Mouse (Mus musculus) layer of hippocampus, postnatal 25 days (tissue): ENCODE results near the gene Zfp867. TPM values are rescaled to one million over a fixed set of nuclear protein-coding genes. Genes with fewer than 3 reads are reported as not detected.
A peak's percentile ranks its signal among the peaks of the same experiment; 100 is the strongest.

Experiments
- DNase-seq, 2 experiments: peaks; one replicate each; pipeline ENCODE4 v3.0.0; 2022; ENCODE audit warnings: mixed read lengths in 2 of 2, low spot score in 1 of 2; ENCODE audit errors: extremely low spot score in 1 of 2
- total RNA-seq, 2 experiments: library from RNA; stranded (reverse); gene quantifications; 2 replicates each; pipeline ENCODE4 v1.2.3; 2021

The Zfp867 gene
- total RNA-seq, 2 experiments from 2014 or later = 3.7 to 4.2 TPM

DNA sequence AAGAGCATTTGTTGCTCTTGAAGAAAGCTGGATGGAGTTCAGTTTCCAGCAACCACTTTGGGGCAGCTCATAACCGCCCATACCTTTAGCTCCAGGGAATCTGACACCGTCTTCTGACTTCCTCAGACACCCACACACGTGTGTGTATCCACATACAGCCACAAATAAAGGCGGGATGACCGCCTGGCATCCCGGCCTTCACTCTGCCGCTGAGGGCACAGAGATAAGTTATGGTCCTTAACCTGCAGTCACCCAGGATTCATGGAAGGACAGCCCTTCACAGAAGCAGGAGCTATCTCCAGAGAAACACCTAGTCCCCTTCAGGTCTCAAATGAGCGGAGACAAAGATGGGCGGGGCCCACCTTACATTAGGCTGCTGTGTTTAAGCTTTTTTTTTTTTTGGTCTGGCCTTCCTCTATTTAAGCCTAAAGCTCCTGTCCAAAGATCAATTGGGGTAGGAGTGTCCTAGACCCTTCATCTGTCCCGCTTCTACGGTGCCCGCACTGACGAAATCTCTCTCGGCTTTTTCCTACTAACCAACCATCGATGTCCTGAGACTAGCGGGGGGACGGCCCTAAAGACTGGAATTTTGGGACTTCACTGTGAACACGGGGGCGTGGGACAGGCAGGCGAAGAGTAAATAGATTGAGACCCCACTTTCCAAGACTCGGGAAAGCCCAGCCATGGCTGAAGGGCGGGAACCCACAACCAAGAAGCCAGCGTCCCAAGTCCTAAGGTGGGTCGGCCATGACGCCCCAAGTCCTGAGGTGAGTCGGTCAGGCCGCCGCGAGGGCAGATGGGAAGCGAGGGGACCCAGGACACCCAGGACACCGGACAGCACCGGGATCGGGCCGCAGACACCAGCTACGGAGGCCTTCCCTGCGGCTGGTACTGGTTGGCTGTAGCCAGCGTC lies 605 bp downstream of the Zfp867 start:
- no peak for DNase-seq

DNA sequence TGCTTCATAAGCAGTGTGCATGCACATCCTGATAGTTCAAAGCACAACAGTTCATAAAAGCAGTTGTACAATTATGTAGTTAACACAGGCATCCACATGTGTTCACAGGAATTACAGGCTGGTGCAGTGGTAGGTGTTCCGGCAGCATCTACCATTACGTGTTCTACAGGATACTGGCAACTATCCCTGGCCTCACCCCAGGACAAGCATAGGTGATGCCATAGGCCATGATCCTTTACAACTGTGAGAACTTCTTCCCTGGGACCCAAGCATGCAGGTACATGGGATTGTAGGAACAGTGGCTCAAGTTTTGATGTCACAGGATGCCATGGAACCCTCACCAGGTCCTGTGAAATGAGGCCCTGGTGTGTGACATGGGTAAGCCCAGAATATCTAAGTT lies 11.8 kb downstream of the Zfp867 start:
- no peak for DNase-seq

DNA sequence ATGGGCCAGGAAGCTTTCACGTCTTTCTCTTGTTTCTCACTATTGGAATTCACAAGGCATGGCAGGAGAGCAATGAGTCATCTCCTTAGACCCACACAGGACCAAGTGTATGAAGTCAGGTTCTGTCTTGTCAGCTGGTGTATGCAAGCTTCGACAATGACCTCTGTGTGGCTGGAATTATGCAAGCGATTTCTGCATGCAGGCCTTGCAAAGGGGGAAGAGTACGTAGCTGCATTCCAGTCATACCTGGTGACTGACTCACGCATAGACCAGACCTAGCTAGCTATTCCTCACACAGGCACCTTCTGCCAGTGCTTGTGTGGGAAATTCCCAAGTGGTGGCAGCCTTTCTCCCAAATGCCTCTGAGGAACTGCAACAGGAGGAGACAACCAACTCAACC lies 13.3 kb downstream of the Zfp867 start:
- DNase-seq = no peak

DNA sequence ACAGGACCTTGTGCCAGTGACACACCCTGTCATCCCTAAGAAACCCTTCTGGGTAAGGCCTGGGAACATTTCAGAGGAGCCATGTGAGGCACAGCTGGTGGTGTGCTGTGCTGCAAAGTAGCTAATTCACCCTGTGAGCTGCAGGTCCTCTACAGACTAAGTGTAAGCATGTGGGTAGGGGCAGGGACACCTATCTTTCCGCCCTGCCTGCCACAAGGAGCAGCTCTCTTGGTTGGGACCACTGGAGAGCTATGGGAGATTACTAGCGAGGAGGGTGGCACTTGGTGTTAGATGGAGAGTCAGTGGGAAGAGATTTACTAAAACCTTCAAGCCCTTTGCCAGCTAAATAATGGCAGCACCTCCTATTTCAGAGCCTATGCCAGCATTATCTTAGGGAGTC lies 15.4 kb downstream of the Zfp867 start:
- DNase-seq = no peak

DNA sequence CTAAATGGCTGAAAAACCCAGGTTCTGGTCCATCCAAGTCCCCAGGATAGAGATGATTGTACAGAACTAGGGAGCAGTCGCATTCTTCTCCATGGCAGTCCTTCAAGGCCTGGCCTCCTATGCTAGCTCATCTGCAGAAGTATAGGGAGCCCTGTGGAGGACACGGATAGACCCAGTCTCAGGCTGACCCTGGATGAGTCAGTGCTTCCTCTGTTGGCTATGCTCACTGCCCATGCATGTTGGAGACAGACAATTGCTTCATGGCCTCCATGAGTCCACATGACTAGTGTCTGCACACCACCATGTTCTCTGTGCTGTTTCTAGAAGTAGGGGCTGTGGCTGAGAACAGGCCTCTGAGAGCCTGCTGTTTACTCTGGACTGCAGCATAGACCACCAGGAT lies 15.9 kb downstream of the Zfp867 start:
- DNase-seq = no peak

DNA sequence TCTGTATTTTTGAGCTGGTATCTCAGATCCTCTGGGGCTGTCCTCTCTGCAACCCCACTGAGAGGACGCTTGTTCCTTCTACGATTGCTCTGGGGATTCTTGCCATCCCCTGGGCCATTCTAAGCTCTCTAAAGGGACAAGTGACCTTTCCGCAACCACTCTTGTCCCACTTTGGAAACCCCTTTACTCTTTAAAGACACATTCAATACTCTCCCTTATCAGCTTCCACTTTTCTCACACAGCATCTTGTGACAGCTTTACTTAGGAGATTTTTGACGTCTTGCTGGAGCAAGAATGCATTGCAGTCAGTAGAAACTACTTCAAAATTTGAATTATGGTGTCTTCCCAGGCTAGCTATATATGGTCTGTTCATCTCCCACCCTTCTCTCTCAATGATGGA lies 21.2 kb downstream of the Zfp867 start, which contains the start of gene Snap47:
Snap47 (minus strand) TSS at position 101 of the 400 bp plus-strand sequence.
- no peak for DNase-seq

DNA sequence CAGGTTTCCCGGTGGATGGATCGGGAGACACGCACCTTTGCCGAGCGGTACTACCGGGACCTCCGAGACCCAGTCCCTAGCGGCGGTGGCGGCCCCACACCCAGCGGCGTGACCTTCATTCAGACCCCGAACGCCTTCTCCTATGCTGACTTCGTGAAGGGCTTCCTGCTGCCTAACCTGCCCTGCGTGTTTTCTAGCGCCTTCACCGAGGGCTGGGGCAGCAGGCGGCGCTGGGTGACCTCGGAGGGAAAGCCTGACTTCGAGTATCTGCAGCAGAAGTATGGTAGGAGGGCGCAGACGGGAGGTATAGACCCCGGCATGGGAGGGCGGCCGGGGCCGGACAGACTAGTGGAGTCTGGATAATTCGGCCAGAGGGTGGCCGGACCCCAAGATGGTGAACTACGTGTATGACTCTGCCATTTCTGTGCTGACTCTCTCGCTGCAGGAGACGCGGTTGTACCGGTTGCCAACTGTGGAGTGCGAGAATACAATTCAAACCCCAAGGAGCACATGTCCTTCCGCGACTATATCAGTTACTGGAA lies 22.0 kb downstream of the Zfp867 start:
- no peak for DNase-seq

DNA sequence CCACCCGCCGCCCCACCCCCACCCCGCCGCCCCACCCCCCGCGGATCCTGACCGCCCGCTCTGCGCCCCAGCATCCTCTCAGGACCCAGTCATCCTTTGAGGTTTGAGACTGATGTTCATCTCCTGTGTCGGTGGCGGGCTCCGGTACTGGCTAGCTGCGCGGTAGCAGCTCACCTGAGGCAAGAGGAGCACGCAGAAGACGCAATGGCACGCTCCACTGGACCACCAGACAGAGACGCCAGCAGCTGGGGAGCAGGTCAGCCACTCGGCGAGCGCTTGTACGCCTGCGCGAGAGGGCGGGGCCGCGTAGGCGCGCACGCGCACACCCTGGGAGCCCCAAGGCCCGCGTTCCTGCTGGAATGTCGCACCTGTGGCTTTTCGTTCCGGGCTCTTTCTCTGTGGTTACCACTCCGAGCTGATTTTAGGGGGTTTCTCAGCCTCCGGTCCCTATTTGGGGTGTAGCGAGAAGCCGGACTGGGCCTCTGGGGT lies 22.5 kb downstream of the Zfp867 start, which contains the start of gene Jmjd4:
Jmjd4 (plus strand) TSS at position 305 of the 489 bp plus-strand sequence.
- DNase-seq = peak; percentile 87 to 91

DNA sequence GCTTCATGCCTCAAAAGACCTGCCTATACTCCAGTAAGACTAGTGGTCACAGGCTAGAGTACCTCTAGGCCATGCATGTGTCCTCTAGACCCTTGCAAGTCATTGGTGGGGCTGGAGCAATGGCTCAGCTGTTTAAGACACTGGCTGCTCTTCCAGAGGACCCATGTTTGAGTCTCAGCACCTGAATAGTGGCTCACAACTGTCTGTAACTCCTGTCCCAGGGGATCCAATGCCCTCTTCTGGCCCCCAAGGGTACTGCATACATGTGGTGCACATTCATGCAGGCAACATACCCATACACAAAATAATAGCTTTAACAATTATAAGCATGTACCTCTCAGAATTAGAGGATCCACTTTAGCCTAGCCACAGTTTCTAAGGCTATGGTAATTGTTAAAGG lies 29.2 kb downstream of the Zfp867 start:
- DNase-seq = no peak

DNA sequence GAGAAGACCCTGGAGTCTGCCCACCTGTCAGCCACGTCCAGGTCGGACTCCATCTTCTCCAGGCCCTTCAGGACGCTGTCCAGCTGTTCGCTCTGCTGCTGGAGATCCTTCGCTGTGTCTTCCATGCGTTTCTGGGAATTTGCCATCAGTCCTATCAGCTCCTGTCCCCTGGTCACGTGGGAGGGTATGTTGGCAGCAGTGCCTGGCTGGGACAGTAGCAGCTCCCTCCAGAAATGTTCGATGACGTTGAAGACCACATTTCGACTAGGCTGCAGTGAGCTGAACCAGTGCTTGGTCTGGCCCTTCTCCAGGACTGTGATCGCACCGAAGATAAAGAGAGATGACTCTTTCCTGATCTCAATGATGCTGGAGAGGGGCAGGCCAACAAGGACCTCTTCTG lies 34.3 kb downstream of the Zfp867 start:
- no peak for DNase-seq

DNA sequence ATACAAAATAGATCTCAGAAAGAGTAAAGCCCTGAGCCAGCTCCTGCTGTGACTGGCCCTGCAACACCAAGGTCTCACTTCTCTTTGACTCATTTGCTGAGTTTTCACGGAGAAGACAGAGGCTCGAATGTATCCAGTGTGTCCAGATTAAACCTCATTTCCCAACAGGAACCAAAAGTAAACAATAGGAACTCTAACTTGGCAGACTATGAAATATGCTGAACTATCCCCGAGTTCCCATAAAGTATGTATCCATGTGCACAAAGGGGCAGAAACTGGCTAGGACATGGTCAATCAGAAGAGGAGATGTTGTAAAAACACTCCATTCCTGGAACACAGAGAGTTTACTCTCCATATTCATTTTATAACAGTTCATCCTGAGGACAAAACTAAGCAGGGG lies 40.0 kb downstream of the Zfp867 start:
- DNase-seq = no peak

DNA sequence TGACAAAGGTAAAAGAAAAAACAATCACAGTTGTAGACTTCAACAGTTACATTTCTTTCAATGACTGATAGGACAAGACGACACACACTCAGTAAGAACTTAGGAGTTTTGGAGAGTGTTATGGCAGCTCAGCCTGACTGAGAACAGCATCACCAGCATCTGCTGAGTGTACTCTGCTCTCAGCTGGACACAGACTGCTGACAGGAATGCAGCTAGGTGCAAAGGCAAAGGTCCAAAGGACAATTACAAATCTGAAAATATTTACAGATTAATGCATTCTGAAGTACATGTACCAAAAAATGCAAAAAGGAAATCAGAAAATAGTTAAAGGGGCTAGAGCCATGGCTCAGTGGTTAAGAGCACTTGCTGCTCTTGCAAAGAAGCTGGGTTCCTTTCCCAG lies 42.3 kb downstream of the Zfp867 start:
- DNase-seq = no peak

DNA sequence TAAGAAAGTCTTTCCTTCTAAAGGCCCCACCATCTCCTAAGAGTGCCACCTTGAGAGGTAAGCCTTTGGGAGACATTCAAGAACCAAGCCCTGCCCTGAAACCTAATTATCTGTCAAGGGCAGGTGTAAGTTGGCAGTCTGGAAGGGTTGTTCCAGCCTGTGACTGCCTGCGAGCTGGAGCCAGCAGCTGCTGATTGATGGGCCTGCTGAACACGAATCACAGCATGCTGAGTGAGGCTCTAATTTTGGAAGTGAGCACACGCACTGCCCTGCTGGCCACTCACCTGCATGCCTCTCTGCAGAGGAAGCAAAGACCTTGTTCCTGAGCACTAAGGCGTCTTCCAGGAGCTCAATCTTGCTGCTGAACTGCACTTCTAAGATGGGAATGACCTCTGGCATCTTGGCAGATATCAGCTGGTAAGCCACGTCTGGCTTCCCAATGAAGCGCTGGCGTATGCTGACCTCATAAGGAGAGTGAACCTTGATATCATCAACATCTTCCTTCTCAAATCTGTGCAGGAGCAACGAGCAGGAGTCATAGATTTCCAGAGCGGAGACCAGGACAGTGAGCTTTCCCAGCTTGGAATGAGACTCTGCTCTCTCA lies 44.1 kb downstream of the Zfp867 start:
- no peak for DNase-seq

DNA sequence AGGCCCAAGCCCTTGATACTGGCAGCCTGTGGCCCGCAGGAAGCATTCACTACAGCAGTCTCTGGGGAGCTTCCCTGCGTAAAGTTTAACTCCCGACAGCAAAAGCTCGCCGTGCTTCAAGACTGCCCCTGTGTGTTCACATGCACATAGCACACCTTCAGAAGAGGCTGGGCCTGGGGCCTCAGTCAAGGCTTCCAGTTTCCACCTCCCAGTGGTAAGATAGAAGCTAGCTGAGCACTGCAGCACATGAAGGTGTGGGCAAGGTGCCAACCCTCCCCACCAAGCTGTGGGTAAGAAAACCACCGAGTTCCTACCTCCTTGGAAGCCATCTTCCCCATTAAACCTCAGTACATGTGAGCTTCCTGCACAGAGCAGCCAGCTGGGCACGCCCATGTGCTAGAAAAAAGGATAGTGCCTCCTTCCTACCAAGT lies 46.6 kb downstream of the Zfp867 start:
- DNase-seq = no peak

DNA sequence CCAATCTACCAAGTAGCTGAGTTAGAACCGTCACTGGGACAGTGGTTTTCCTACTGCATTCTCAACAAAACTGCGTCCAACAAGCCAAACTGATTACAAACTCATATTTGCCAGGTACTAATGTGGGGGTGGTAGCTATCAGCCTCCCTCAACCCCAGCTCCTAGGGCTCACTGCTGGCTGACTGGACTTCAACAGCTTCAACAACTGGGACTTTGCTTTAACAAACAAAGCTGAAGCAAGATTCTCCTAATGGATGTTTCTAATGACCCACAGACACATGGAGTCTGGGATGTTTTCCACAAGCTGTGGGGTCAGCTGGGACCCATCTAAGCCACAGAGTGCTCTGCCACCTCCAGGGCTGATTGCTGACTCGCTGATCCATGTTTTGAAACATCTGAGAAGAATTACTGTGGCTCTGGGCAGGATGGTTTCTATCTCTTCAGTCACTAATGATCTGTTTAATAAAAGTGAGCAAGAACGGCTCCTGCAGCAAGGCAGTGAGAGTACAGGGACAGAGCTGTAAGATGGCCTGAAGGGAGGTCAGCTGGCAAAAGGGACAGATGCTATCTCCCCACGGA lies 49.2 kb downstream of the Zfp867 start:
- DNase-seq = no peak

DNA sequence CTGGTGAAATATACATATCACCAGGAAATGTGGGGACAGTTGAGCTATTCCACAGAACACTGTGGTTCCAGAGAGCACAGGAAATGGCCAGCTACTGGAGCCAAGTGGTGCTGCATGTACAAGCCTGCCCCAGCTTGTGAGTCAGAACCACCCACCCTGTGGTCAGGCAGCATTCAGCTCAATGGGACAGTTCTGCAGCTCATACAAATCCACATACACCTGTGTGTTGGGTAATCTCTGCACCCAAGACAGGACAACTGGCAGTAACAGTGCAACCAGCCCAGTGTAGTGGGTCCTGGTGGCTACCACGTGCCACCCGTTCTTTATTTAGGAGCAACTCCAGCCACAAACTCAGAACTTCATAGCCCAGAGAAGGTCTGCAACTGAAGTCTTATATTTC lies 50.3 kb downstream of the Zfp867 start:
- DNase-seq = no peak

DNA sequence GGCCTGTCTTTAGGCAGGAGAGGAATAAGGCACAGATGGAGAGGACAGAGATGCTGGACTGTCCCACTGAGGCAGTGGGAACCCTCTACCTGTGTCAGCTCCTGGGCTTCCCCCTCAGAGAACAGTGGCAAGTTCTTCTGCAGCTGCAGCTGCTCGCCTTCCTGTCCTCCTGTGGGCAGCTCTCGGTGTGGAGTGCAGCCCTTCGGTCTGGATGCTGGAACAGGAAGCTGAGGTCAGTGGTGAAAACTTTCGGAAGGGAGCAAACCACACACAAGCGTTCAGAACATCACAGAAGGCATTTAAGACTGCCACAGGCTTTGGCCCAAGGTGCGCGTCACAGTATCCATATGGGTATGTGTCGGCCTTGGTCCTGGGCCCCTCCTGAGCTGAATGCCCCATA lies 50.8 kb downstream of the Zfp867 start:
- DNase-seq = no peak

DNA sequence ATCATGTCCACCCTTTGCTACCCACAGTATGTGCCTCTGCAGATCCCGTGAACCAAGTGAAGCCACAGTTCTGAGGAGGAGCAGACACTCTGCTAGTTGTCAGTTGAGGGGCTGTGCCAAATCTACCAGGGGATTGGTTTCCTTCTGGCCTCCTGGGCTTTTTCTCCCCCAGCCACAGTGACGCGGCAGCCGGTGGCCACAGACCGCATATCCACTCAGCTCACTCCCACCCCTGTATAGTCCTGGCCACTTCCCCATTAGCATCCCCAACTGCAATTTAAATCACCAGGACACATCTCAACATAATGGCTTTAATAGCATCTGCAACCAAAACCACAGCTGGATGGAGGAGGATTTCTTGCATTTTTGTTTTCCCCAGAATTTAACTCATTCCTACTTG lies 53.6 kb downstream of the Zfp867 start:
- DNase-seq = no peak

DNA sequence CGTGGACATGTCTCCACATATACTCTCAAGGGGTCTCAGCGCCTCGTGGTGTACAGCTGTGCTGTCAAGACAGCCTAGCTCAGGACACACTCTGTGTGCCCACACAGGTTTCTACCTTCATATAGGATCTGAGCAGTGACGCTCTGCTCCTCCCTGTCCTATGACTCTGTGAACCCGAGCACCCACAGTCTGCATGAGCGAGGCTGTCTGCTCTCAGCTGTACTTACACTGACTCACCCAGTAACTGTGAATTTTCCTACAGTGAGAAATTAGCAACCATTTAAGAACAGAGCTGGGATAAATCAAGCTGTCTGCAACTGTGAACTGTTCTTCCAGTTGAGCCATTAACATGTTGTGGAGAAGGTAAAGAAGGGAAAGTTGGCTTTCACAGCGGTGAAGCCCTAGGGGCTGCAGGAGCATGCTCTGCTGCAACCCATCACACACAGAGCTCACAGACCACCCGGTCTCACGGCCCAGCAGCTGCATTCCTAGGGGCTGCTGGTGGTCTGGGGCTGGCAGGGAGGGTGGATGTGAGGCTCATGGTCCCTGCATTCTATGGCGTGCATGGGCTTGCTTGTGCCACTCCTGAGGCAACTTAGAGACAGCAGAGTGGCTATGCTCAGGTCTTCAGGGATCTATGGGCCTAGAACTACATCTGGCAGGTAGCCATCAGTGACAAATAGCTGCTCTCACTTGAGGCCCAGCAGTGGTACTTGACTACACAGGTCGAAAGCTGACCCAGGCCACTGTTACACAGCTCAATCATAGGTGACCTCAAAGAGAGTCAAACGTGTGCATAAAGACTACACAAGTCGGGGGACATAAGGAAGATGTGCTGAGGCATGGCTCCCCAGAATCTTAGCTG lies 59.0 kb downstream of the Zfp867 start:
- no peak for DNase-seq

DNA sequence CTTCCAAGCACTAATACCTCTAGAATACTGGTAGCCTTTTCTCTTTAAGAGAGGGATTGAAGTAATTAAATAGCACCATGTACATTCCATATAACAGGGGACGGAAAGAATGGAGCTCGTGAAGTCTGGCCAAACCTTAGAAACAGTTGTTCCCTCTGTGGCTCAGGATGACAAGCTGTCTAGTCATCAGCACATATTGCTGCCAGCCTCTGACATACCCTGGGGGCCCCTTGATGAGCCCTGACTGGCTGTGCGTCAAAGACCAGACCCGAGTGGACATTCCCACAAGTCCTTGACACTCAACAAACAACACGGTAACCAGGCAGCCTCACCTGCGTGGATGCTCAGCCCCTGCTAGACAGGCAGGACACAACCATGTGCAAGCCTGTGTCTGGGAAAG lies 60.2 kb downstream of the Zfp867 start:
- DNase-seq = no peak
